Mouse (Mus musculus) neural tube, embryonic 11.5 days (tissue): ENCODE measurements around the gene Man2a2. TPM values are rescaled to one million over a fixed set of nuclear protein-coding genes. Genes with fewer than 3 reads are reported as not detected.
A peak's percentile ranks its signal among the peaks of the same experiment; 100 is the strongest.

Experiments used
- ATAC-seq: fragments of 200-750 bp; cut with Nextera tagmentation; 2 replicates; pipeline ENCODE4 v1.8.0; 2017; ENCODE audit warnings: moderate number of reproducible peaks, mild to moderate bottlenecking, moderate TSS enrichment, moderate library complexity; ENCODE audit not compliant: insufficient read depth, low FRiP score, low TSS enrichment
- DNase-seq: peaks from one replicate; pipeline ENCODE4 v3.0.0-alpha.2; 2015; ENCODE audit warnings: low spot score
- H3K27ac ChIP-seq: fragments of 300-500 bp; sonication (generic); 2 replicates; pipeline ENCODE4 v1.5.1; 2014; ENCODE audit warnings: low read depth, mild to moderate bottlenecking, low read length
- H3K27me3 ChIP-seq: fragments of 300-500 bp; sonication (generic); 2 replicates; pipeline ENCODE4 v1.6.1; 2014; ENCODE audit warnings: mild to moderate bottlenecking, low read length, mixed read lengths; ENCODE audit not compliant: control insufficient read depth, insufficient read depth
- H3K36me3 ChIP-seq: fragments of 300-500 bp; sonication (generic); 2 replicates; pipeline ENCODE4 v1.6.1; 2014; ENCODE audit warnings: mild to moderate bottlenecking, low read length, moderate library complexity, mixed read lengths; ENCODE audit not compliant: control insufficient read depth, insufficient read depth
- H3K4me1 ChIP-seq: fragments of 300-500 bp; sonication (generic); 2 replicates; pipeline ENCODE4 v1.6.1; 2014; ENCODE audit warnings: low read length, mixed read lengths; ENCODE audit not compliant: control insufficient read depth, insufficient read depth
- H3K4me2 ChIP-seq: fragments of 300-500 bp; sonication (generic); 2 replicates; pipeline ENCODE4 v1.6.1; 2014; ENCODE audit warnings: low read depth, mild to moderate bottlenecking, moderate library complexity
- H3K4me3 ChIP-seq: fragments of 300-500 bp; sonication (generic); 2 replicates; pipeline ENCODE4 v1.5.1; 2014; ENCODE audit warnings: low read depth, low read length
- H3K9ac ChIP-seq: fragments of 300-500 bp; sonication (generic); 2 replicates; pipeline ENCODE4 v1.6.1; 2014; ENCODE audit warnings: mild to moderate bottlenecking, low read length
- H3K9me3 ChIP-seq: fragments of 300-500 bp; sonication (generic); 2 replicates; pipeline ENCODE4 v1.6.1; 2016; ENCODE audit warnings: low read length; ENCODE audit not compliant: control insufficient read depth
- WGBS: fragments of 180-500 bp; shearing (Covaris S2); extraction: QIAGEN DNeasy Blood & Tissue Kit; methylation state at CpG from one replicate; pipeline ENCODE4 v1.1.7; 2014; 5-methylcytosine and 5-hydroxymethylcytosine counted together
- polyA plus RNA-seq: library from polyadenylated mRNA; unstranded; fragments of >200 nt; fragmentation: Nextera tagmentation; extraction: Ambion mirVana; gene quantifications from 2 replicates; pipeline ENCODE4 v1.2.1, GENCODE M21; 2014

Gene Man2a2
- polyA plus RNA-seq = 9.7 and 11.2 TPM in 2 replicates

DNA sequence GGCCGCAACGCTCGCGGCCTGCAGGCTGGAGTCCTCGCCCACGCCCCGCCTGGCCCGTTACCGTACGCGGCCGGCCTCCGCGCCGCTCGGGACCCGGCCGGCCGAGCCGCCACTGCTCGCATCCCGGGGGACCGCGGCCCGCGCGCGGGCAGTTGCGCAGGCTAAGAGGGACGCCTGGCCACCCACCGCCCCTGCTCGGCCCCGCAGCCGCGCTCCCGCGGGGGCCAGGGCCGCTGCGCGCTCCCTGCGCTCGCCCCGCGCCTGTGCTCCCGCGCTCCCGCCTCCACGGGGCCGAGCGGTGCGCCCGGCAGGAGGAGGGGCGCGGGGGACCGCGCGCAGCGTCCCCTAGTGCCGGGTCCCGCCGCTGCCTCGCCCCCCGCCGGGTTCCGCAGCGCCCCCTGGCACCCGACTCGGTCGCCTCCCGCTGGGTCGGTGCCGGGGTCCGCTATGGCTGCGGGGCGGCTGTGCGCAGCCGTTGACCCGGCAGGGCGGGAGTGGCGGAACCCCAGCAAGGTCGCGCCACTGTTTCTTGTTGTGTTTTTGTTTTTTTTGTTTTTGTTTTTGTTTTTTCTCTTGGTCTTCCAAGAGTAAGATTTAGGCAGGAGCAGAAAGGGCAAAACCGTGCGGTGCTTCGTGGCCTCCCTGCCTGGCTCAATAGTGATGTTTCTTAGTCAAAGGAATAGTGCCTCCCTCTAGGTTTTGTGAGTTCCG is at the start of gene Man2a2:
Gene Man2a2, minus strand, starts transcription at position 335 of the 711 bp plus-strand sequence.
- H3K27me3 ChIP-seq = no peaks in the 10 kb centered on the region
- DNase-seq = peak; percentile 86
- peak within 1 kb of the TSS; percentile 81 for H3K4me2 ChIP-seq
- peak; percentile 78 for ATAC-seq
- peaks cover 11% of the 10 kb centered on the region; the same call in 1 of the 2 replicates for H3K36me3 ChIP-seq
- H3K9ac ChIP-seq = peak within 1 kb of the TSS; percentile 88
- no peaks in the 10 kb centered on the region for H3K9me3 ChIP-seq
- peaks cover 11% of the 10 kb centered on the region; the same call in 1 of the 2 replicates for H3K4me1 ChIP-seq
- under 1% methylated on average over 55 of the region's 86 CpGs for WGBS
- 0 out of 2 replicates have a peak within 1 kb of the TSS, but pooled peaks have one; percentile 39 for H3K27ac ChIP-seq
- H3K4me3 ChIP-seq = peak within 1 kb of the TSS; percentile 89

DNA sequence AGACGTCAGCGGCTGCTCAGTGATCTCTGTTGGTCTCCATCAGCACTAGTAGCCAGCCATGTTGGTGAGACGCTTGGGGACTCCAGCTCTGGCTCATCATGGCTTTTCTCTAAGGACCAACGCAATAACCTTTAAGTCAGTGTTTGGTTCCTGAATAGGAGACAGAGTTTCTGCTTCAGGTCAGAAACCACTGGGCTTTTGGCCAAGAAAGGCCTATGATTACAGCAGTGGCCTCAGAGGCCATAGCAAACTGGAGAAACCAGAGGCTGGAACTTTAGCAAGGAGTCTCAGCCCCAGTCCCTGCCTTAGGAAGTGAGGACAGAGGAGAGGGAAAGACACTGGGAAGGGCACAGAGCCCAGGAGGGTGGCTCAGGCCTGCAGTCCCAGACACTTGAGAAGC is 49.4 kb upstream of the Man2a2 start:
- H3K27me3 ChIP-seq = no peaks in the 10 kb centered on the region
- no peaks in the 10 kb centered on the region for H3K9me3 ChIP-seq
- H3K9ac ChIP-seq = no peak overlapping the region
- ATAC-seq (no peak), DNase-seq (no peak)
- H3K4me3 ChIP-seq = no peak overlapping the region
- no peak overlapping the region for H3K4me2 ChIP-seq
- no peaks in the 10 kb centered on the region for H3K4me1 ChIP-seq
- H3K36me3 ChIP-seq = no peaks in the 10 kb centered on the region
- H3K27ac ChIP-seq = no peak overlapping the region
- WGBS = 82% methylated on average over 4 of the region's 4 CpGs

DNA sequence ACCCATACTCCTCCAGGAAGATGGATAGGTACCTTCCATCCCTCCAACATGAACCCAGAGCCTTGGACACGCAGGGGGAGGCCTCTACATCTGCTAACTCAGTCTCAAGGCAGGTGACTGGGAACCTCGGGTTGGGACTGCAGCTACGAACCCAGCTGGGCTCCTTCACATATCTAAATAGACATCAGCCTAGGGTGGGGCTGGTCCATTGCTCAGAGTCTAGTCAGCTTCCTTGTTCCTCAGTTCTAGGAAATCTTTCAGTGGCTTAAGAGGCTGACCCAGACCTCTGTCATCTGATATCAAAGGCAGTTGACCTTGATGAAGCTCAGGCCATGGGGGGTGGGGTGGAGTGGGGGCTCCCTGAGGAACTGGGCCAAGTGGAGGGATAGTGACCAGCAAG is 48.1 kb upstream of the Man2a2 start:
- Histone ChIP-seq H3K4me1 (no peaks in the 10 kb centered on the region), H3K4me3 (no peak overlapping the region), H3K36me3 (no peaks in the 10 kb centered on the region), H3K9me3 (no peaks in the 10 kb centered on the region), H3K27ac (no peak overlapping the region), H3K27me3 (no peaks in the 10 kb centered on the region), H3K4me2 (no peak overlapping the region), H3K9ac (no peak overlapping the region)
- DNase-seq (no peak), ATAC-seq (no peak)
- WGBS = 80% methylated on average over 3 of the region's 3 CpGs

DNA sequence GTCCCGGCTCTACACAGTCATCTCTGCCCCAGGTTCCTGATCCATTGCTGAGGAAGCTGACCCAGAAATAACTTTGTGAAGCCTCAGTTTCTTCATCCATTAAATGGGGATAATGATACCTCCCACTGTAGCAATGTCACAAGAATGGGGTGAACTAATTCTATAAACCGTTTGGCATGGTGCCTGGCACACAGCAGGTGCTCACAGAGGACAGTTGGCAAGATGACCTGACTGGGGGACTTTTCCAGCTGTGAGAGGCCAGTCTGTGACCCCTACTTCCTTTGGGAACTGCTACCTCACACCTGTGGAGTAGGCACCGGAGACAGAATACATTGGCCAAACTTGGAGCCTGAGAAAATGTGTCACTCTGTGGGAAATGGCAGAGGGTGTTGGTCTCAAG is 46.9 kb upstream of the Man2a2 start:
- no peaks in the 10 kb centered on the region for H3K4me1 ChIP-seq

GRCm38 (mm10) chr7:80417601-80418000 is 46.4 kb upstream of the Man2a2 start:
- ATAC-seq = no peak
- H3K36me3 ChIP-seq = no peaks in the 10 kb centered on the region
- H3K4me2 ChIP-seq = no peak overlapping the region
- no peak overlapping the region for H3K4me3 ChIP-seq
- no peaks in the 10 kb centered on the region for H3K9me3 ChIP-seq
- DNase-seq = no peak
- H3K9ac ChIP-seq = no peak overlapping the region
- no peaks in the 10 kb centered on the region for H3K4me1 ChIP-seq
- no peaks in the 10 kb centered on the region for H3K27me3 ChIP-seq
- H3K27ac ChIP-seq = no peak overlapping the region

More for the DNA sequence above, 46.9 kb upstream of the Man2a2 start:
- Histone ChIP-seq H3K4me2 (no peak overlapping the region), H3K27ac (no peak overlapping the region), H3K27me3 (no peaks in the 10 kb centered on the region), H3K9me3 (no peaks in the 10 kb centered on the region), H3K36me3 (no peaks in the 10 kb centered on the region), H3K4me3 (no peak overlapping the region), H3K9ac (no peak overlapping the region)
- WGBS = 83% methylated on average over 3 of the region's 3 CpGs
- no peak for ATAC-seq
- DNase-seq = no peak

- H3K9me3 ChIP-seq = no peaks in the 10 kb centered on the region
- no peaks in the 10 kb centered on the region for H3K4me1 ChIP-seq
- no peaks in the 10 kb centered on the region for H3K36me3 ChIP-seq
- ATAC-seq (no peak), DNase-seq (no peak)
- H3K9ac ChIP-seq = no peak overlapping the region
- H3K27ac ChIP-seq = no peak overlapping the region
- H3K27me3 ChIP-seq = no peaks in the 10 kb centered on the region
- no peak overlapping the region for H3K4me2 ChIP-seq
- H3K4me3 ChIP-seq = no peak overlapping the region
- WGBS = 92% methylated on average over 7 of the region's 7 CpGs
Measured at GRCm38 (mm10) chr7:80416969-80417368, 45.8 kb upstream of the Man2a2 start.

DNA sequence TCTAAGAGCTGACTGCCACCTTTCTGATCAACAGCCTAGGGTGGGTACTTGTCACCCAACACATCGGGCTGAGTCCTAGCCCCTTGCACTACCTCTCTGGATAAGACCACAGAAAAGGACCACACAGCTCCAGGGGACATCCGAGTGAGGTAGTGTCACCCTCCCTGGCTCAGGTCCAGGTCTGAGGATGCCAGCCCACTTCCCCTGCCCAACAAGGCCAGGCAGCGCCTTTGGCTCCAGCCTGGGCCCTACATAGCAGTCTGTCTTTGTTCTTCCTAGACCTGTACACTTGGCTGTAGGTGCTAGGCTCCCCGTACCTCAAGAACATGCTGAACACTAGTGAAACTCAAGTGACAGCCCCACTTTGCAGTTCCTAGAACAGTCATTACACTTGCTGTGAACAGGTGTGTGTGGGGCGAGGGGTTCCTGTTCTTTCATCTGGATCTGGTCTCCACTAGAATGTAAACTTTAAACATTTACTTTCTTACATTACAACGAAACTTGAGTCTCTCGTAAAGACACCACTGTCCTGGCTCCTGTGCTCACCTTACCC is 43.2 kb upstream of the Man2a2 start:
- 89% methylated on average over 7 of the region's 7 CpGs for WGBS

DNA sequence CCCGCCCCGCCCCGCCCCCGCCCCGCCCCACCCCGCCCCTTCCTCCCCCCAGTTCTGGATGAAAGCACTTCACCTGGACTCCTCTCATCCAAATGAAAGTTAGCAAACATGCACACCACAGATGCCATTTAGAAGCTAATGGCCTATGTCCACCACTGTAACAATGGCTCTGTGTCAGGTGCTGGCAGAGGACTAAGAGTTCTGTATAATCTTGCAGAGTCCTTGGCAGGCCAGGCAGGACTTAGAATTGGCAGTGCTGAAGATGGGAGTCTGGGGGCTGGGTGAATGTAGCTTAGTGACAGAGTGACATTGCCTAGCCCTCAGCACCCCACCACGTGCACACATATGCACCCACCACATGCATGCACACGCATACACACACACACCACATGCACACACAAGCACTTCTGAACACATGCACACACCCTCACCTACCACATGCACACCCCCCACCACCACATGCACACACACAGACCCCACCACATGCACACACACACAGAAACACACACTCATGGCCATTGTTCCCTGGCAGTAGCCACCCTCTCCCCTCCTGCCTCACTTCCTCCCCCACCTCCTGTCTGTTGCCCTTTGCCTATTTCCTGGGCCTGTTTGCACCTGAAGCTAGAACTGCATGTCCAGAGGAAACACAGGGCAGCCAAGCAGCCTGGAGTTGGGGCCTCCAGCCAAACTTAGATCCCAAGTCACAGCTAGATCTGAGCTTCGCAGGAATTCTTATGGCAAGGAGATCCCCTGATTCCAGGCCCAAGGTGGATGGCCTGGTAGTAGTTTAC is 42.5 kb upstream of the Man2a2 start:
- Histone ChIP-seq H3K4me3 (no peak overlapping the region), H3K4me1 (no peaks in the 10 kb centered on the region), H3K4me2 (no peak overlapping the region), H3K9me3 (no peaks in the 10 kb centered on the region), H3K27me3 (no peaks in the 10 kb centered on the region), H3K36me3 (no peaks in the 10 kb centered on the region), H3K9ac (no peak overlapping the region), H3K27ac (no peak overlapping the region)
- ATAC-seq (no peak), DNase-seq (no peak)
- whole genome bisulfite sequencing = 60% methylated on average over 9 of the region's 9 CpGs

More for the DNA sequence above, 43.2 kb upstream of the Man2a2 start:
- Histone ChIP-seq H3K27me3 (no peaks in the 10 kb centered on the region), H3K4me2 (no peak overlapping the region), H3K4me3 (no peak overlapping the region), H3K4me1 (no peaks in the 10 kb centered on the region), H3K27ac (no peak overlapping the region), H3K9ac (no peak overlapping the region), H3K9me3 (no peaks in the 10 kb centered on the region), H3K36me3 (no peaks in the 10 kb centered on the region)
- no peak for DNase-seq
- no peak for ATAC-seq
